In the genomic region with DNA sequence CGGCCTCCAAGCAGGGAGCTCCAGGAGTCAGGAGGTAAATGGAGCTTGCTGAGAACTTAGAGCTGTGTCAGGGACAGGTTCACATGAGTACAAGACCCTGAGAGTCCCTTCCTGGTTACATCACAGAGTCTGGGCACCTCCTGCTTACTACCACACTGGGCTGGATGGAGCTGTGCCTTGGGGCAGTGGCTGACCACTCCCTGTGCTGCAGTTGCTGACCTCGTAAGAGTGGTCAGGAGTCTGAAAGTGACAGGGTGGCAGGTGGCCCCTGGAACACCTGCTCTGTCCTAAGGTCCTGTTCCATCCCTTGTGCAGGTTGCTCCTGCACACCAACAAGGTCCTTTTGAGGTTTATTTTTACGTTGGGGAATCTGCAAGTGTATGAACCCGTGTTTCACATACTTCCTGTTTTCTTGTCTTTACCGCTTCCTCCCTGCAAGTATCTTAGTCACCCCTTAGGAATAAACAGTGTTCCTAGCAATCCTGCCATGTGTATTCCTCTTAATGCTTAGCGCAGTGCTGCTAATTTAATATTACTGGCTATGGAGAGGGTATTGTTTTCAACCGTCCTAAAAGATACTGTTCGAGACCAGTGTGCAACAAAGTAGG, we compare ENCODE assay signal across 23 mouse cellular contexts. TPM values are rescaled to one million over a fixed set of nuclear protein-coding genes. Genes with fewer than 3 reads are reported as not detected.
A peak's percentile ranks its signal among the peaks of the same experiment; 100 is the strongest.
DNase-seq lines count a peak whose midpoint lies in the region; ATAC-seq and TF ChIP-seq lines count a peak whose summit lies in the region.
"Had no signal": no experiment of that assay in that cellular context is flagged by ENCODE, and none has a peak within 500 bp of the region (broad histone marks: within the 10 kb centered on the region; RNA-seq: fewer than 3 reads in every experiment).

No protein-coding gene starts in this region.

- WGBS in liver, embryonic 12.5 days (ENCODE audit: insufficient replicate concordance), result 60% methylated on average over 8 of the region's 8 CpGs

- peak overlapping the region; percentile 36; the same call in 1 of the 2 replicates for H3K27ac ChIP-seq in liver, embryonic 12.5 days
- peak overlapping the region; percentile 46; the same call in 1 of the 2 replicates for H3K27ac ChIP-seq in MEL (ENCODE audit: control insufficient read depth, low read depth, low read length)
- H3K27ac ChIP-seq: embryonic facial prominence, embryonic 13.5 days; heart, embryonic 10.5 days; hindbrain, embryonic 15.5 days; limb, embryonic 15.5 days; midbrain, embryonic 12.5 days had no signal

- peaks cover 71% of the 10 kb centered on the region for H3K4me1 ChIP-seq in liver, embryonic 12.5 days
- peaks cover 39 to 46% of the 10 kb centered on the region in 2 experiments for H3K4me1 ChIP-seq in MEL (ENCODE audit: control insufficient read depth in 1 of 2, insufficient read depth in 2 of 2, low read length in 2 of 2)
- H3K4me1 ChIP-seq: embryonic facial prominence, embryonic 13.5 days; hindbrain, embryonic 15.5 days; midbrain, embryonic 12.5 days had no signal

- DNase-seq in liver, result no peak
- DNase-seq in MEL (ENCODE audit: low read depth, low spot score), result peak; percentile 64
- no peak for DNase-seq in B cell, adult 2 months
- no peak for DNase-seq in gastrocnemius, adult 8-10 months (ENCODE audit: low spot score in 2 of 2)
- no peak for DNase-seq in heart, adult 8-10 months (ENCODE audit: low spot score)
- DNase-seq: cerebellum, adult 2 months; forebrain, postnatal 0 days; kidney, adult 11 months; kidney, postnatal 10 days; layer of hippocampus, adult 9-11 months; lung, postnatal 10 days; right cerebral cortex, adult 18-20 months; thymus, postnatal 25 days had no signal

- ATAC-seq in liver, embryonic 12.5 days, result no peak
- ATAC-seq in hematopoietic stem cell, adult 5-6 weeks (replicated peaks in 1 of 2; ENCODE audit: insufficient read depth in 1 of 2, low FRiP score in 2 of 2, low TSS enrichment in 1 of 2, low read depth in 1 of 2, poor library complexity in 2 of 2, severe bottlenecking in 2 of 2), result peak; percentile 54 to 55; a peak in 3 of 4 replicates
- ATAC-seq in monocyte, adult 5-6 weeks (replicated peaks; ENCODE audit: insufficient number of reproducible peaks, low FRiP score, low TSS enrichment, poor library complexity, severe bottlenecking), result peak; percentile 61
- ATAC-seq: forebrain, postnatal 0 days had no signal

- peak; percentile 54 to 64 for TF ChIP-seq EP300 in MEL (IDR thresholded peaks at IDR 0.05; ENCODE audit: low read depth in 1 of 2, low read length in 2 of 2)

- H3K79me2 ChIP-seq in MEL (ENCODE audit: control insufficient read depth, insufficient read depth, low read length, poor library complexity), result peaks cover 32% of the 10 kb centered on the region

- no peak overlapping the region for H3K4me3 ChIP-seq in liver, embryonic 12.5 days
- no peak overlapping the region for H3K4me3 ChIP-seq in MEL (ENCODE audit: control insufficient read depth in 1 of 2, insufficient read depth in 1 of 2, low read depth in 2 of 2, low read length in 2 of 2)
- H3K4me3 ChIP-seq: embryonic facial prominence, embryonic 13.5 days; heart, embryonic 10.5 days; hindbrain, embryonic 15.5 days; limb, embryonic 15.5 days; midbrain, embryonic 12.5 days had no signal

- H3K9ac ChIP-seq in liver, embryonic 12.5 days, result no peak overlapping the region
- H3K9ac ChIP-seq in MEL (ENCODE audit: control insufficient read depth, low read depth, low read length, poor library complexity, severe bottlenecking), result peak overlapping the region; percentile 1; the same call in 1 of the 2 replicates
- H3K9ac ChIP-seq: embryonic facial prominence, embryonic 13.5 days; forebrain, postnatal 0 days; hindbrain, embryonic 15.5 days; limb, embryonic 15.5 days; midbrain, embryonic 12.5 days had no signal

- H3K9me3 ChIP-seq in liver, embryonic 12.5 days (replicated peaks), result no peaks in the 10 kb centered on the region
- no peaks in the 10 kb centered on the region for H3K9me3 ChIP-seq in MEL (replicated peaks; ENCODE audit: insufficient read depth, low read length)
- H3K9me3 ChIP-seq: embryonic facial prominence, embryonic 13.5 days; heart, embryonic 10.5 days; hindbrain, embryonic 15.5 days; limb, embryonic 15.5 days; midbrain, embryonic 12.5 days had no signal

- no peak for TF ChIP-seq POLR2A in MEL (IDR thresholded peaks at IDR 0.05; ENCODE audit: control insufficient read depth in 1 of 2, insufficient read depth in 1 of 2, low read depth in 1 of 2, low read length in 2 of 2, poor library complexity in 1 of 2)

- H3K36me3 ChIP-seq in liver, embryonic 12.5 days, result peaks cover 12% of the 10 kb centered on the region
- H3K36me3 ChIP-seq in MEL (ENCODE audit: control insufficient read depth in 1 of 2, insufficient read depth in 2 of 2, low read length in 2 of 2), result peaks cover 18 to 46% of the 10 kb centered on the region in 2 experiments
- H3K36me3 ChIP-seq: embryonic facial prominence, embryonic 13.5 days; heart, embryonic 10.5 days; hindbrain, embryonic 15.5 days; limb, embryonic 15.5 days; midbrain, embryonic 12.5 days had no signal

- no peaks in the 10 kb centered on the region for H3K27me3 ChIP-seq in liver, embryonic 12.5 days (replicated peaks)
- H3K27me3 ChIP-seq in MEL (ENCODE audit: control insufficient read depth in 1 of 2, insufficient read depth in 2 of 2, low read length in 2 of 2), result no peaks in the 10 kb centered on the region
- H3K27me3 ChIP-seq: embryonic facial prominence, embryonic 13.5 days; hindbrain, embryonic 15.5 days; limb, embryonic 15.5 days; midbrain, embryonic 12.5 days had no signal

- no peak overlapping the region for H3K4me2 ChIP-seq in liver, embryonic 12.5 days
- H3K4me2 ChIP-seq: embryonic facial prominence, embryonic 13.5 days; hindbrain, embryonic 15.5 days; limb, embryonic 15.5 days; midbrain, embryonic 12.5 days had no signal

- TF ChIP-seq RAD21 in MEL (IDR thresholded peaks at IDR 0.05; ENCODE audit: low read depth, low read length), result no peak

- no peak for TF ChIP-seq CTCF in MEL (IDR thresholded peaks at IDR 0.05 in 2 of 3, conservative IDR thresholded peaks at IDR 0.05 in 1 of 3; ENCODE audit: control insufficient read depth in 1 of 3, insufficient read depth in 1 of 3, low read depth in 2 of 3, low read length in 3 of 3, poor library complexity in 1 of 3, severe bottlenecking in 1 of 3)

TF ChIP-seq in MEL, 35 proteins besides CTCF, POLR2A, EP300 and RAD21 (continues in another document):
- TF ChIP-seq GABPA (IDR thresholded peaks at IDR 0.05; ENCODE audit: low read depth, low read length) (no peak), GATA1 (IDR thresholded peaks at IDR 0.05; ENCODE audit: low read depth, low read length) (no peak), RCOR1 (IDR thresholded peaks at IDR 0.05; ENCODE audit: low read depth, low read length) (no peak), MAX (IDR thresholded peaks at IDR 0.05; ENCODE audit: low read length) (peak; percentile 54; the same call in 1 of the 2 replicates), HCFC1 (IDR thresholded peaks at IDR 0.05; ENCODE audit: low read depth, low read length) (no peak), ZNF384 (IDR thresholded peaks at IDR 0.05; ENCODE audit: low read depth, low read length) (no peak)

RNA-seq across cellular contexts. Expression of a gene that starts 23.7 kb away (rescaled TPM):
- polyA plus RNA-seq in liver, embryonic 12.5 days (2016; fragmentation: Nextera tagmentation; extraction: Ambion mirVana), result 200 TPM in 2 replicates
- total RNA-seq in MEL (2012; rRNA removed), result 378 and 391 TPM in 2 replicates
- polyA plus RNA-seq in MEL (2012; ENCODE audit: insufficient read depth in 1 of 2, insufficient read length in 2 of 2, low read depth in 1 of 2, low replicate concordance in 2 of 2, missing spikeins in 1 of 2), result 100 to 1,000 TPM in 1 of 2 experiments, not detected in 1; 346 TPM
- total RNA-seq in hematopoietic stem cell, adult 5-6 weeks (2017), result 160 and 203 TPM in 2 replicates
- 82.8 to 125 TPM (median 86.6 TPM) in 3 replicates for total RNA-seq in monocyte, adult 5-6 weeks (2017)
- total RNA-seq in gastrocnemius, adult 8-10 months (2022), result 10 to 100 TPM; 62.1 to 74.4 (median 66.1) TPM
- total RNA-seq in heart, adult 8-10 months (2022), result 10 to 100 TPM; 64.4 to 81.5 (median 73.0) TPM

RNA-seq across cellular contexts. Expression of a gene that starts 23.9 kb away (rescaled TPM):
- polyA plus RNA-seq in liver, embryonic 12.5 days (2016; fragmentation: Nextera tagmentation; extraction: Ambion mirVana), result 433 and 443 TPM in 2 replicates
- total RNA-seq in MEL (2012; rRNA removed), result 623 and 706 TPM in 2 replicates
- 100 to 1,000 TPM; 309 to 815 TPM for polyA plus RNA-seq in MEL (2012; ENCODE audit: insufficient read depth in 1 of 2, insufficient read length in 2 of 2, low read depth in 1 of 2, low replicate concordance in 2 of 2, missing spikeins in 1 of 2)
- total RNA-seq in hematopoietic stem cell, adult 5-6 weeks (2017), result 252 and 265 TPM in 2 replicates
- 123 to 138 TPM (median 126 TPM) in 3 replicates for total RNA-seq in monocyte, adult 5-6 weeks (2017)
- total RNA-seq in gastrocnemius, adult 8-10 months (2022), result 100 to 1,000 TPM; 140 to 157 (median 153) TPM
- 100 to 1,000 TPM; 251 to 296 (median 279) TPM for total RNA-seq in heart, adult 8-10 months (2022)

RNA-seq across cellular contexts. Expression of a gene that starts 25.4 kb away (rescaled TPM):
- 67.1 and 74.5 TPM in 2 replicates for polyA plus RNA-seq in liver, embryonic 12.5 days (2016; fragmentation: Nextera tagmentation; extraction: Ambion mirVana)
- total RNA-seq in MEL (2012; rRNA removed), result 135 and 143 TPM in 2 replicates
- polyA plus RNA-seq in MEL (2012; ENCODE audit: insufficient read depth in 1 of 2, insufficient read length in 2 of 2, low read depth in 1 of 2, low replicate concordance in 2 of 2, missing spikeins in 1 of 2), result 100 to 1,000 TPM in 1 of 2 experiments, not detected in 1; 337 TPM
- total RNA-seq in hematopoietic stem cell, adult 5-6 weeks (2017), result 28.5 and 29.6 TPM in 2 replicates
- 18.6 to 29.6 TPM (median 20.8 TPM) in 3 replicates for total RNA-seq in monocyte, adult 5-6 weeks (2017)
- total RNA-seq in gastrocnemius, adult 8-10 months (2022), result 10 to 100 TPM; 12.6 to 18.1 (median 15.6) TPM
- total RNA-seq in heart, adult 8-10 months (2022), result 10 to 100 TPM; 38.8 to 39.9 (median 39.1) TPM

RNA-seq across cellular contexts. Expression of a gene that starts 50.3 kb away (rescaled TPM):
- polyA plus RNA-seq in liver, embryonic 12.5 days (2016; fragmentation: Nextera tagmentation; extraction: Ambion mirVana), result 30.8 and 31.3 TPM in 2 replicates
- total RNA-seq in MEL (2012; rRNA removed), result 74.1 and 91.9 TPM in 2 replicates
- polyA plus RNA-seq in MEL (2012; ENCODE audit: insufficient read depth in 1 of 2, insufficient read length in 2 of 2, low read depth in 1 of 2, low replicate concordance in 2 of 2, missing spikeins in 1 of 2), result 100 to 1,000 TPM in 1 of 2 experiments, not detected in 1; 184 TPM
- total RNA-seq in hematopoietic stem cell, adult 5-6 weeks (2017), result 476 and 523 TPM in 2 replicates
- 1,360 to 1,911 TPM (median 1,427 TPM) in 3 replicates for total RNA-seq in monocyte, adult 5-6 weeks (2017)
- 1 to 10 TPM in 3 of 4 experiments, under 1 TPM in 1; 0.80 to 2.0 (median 1.2) TPM for total RNA-seq in gastrocnemius, adult 8-10 months (2022)
- total RNA-seq in heart, adult 8-10 months (2022), result 1 to 10 TPM; 2.0 to 5.7 (median 3.1) TPM

RNA-seq across cellular contexts. Expression of a gene that starts 52.4 kb away (rescaled TPM):
- not detected in 2 replicates for polyA plus RNA-seq in liver, embryonic 12.5 days (2016; fragmentation: Nextera tagmentation; extraction: Ambion mirVana)
- 0.12 and 0.16 TPM in 2 replicates for total RNA-seq in MEL (2012; rRNA removed)
- polyA plus RNA-seq in MEL (2012; ENCODE audit: insufficient read depth in 1 of 2, insufficient read length in 2 of 2, low read depth in 1 of 2, low replicate concordance in 2 of 2, missing spikeins in 1 of 2), result under 1 TPM in 1 of 2 experiments, not detected in 1; 0.25 TPM
- total RNA-seq in hematopoietic stem cell, adult 5-6 weeks (2017), result not detected in 2 replicates
- total RNA-seq in monocyte, adult 5-6 weeks (2017), result not detected in 3 replicates
- under 1 TPM; 0.44 to 0.70 (median 0.51) TPM for total RNA-seq in gastrocnemius, adult 8-10 months (2022)
- total RNA-seq in heart, adult 8-10 months (2022), result under 1 TPM; 0.28 to 0.65 (median 0.48) TPM
- polyA plus RNA-seq: embryonic facial prominence, embryonic 13.5 days; heart, embryonic 10.5 days; limb, embryonic 15.5 days; midbrain, embryonic 12.5 days; small intestine, adult 2 months; stomach, embryonic 14.5 days had no signal
